Mouse (Mus musculus) ES-Bruce4 (cell line): ENCODE measurements at regions not wholly inside any gene's neighbourhood (a gene's known extent, or its start where the extent isn't known, plus 50 kb on each side); places are given as distances from the start of the nearest gene placed in this dataset.

Experiments used
- CTCF ChIP-seq: IDR thresholded peaks from one replicate; pipeline ENCODE4 v1.8.1; 2011; ENCODE audit warnings: low read depth, low read length
- POLR2A ChIP-seq: IDR thresholded peaks from one replicate; pipeline ENCODE4 v1.8.1; 2011; ENCODE audit warnings: low read length; ENCODE audit not compliant: insufficient read depth

GRCm38 (mm10) chr3:103464729-103465128 lies 110.3 kb upstream of the Syt6 start:
- no peak for TF ChIP-seq CTCF
- TF ChIP-seq POLR2A = no peak
